Mouse (Mus musculus): Measurements from ENCODE around the gene Runx2. TPM values are rescaled to one million over a fixed set of nuclear protein-coding genes. Genes with fewer than 3 reads are reported as not detected.

Gene Runx2
- polyA plus RNA-seq, 1 experiment from 2014 or later, result 1.4 TPM

DNA sequence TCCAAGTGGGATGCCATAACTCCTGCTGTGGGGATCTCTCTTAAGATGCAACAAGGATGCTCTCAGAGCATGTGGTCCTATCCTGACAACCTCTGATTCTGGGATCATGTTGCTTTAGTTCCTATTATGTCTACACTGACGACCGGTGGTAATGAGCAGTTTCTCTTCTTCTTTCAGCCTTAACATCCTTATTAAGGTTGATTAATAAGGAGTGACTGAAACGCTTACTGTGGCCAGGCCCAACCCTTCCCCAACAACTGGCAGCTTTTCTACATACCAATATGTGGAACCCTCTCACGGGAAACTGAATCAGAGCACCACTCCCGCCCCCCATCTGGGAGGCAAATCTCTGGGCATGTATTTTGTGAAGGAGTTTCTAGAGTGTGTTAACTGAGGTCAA, 243.7 kb downstream of the Runx2 start:
- Histone ChIP-seq H3K4me2 (ENCODE audit: low read depth) (no peak overlapping the region), H3K9ac (ENCODE audit: low read length) (no peak overlapping the region), H3K36me3 (ENCODE audit: control insufficient read depth, insufficient read depth, low read length) (no peaks in the 10 kb centered on the region), H3K4me3 (ENCODE audit: low read depth, low read length) (no peak overlapping the region), H3K9me3 (ENCODE audit: control insufficient read depth, low read length) (no peaks in the 10 kb centered on the region), H3K4me1 (ENCODE audit: control insufficient read depth, insufficient read depth, low read length) (no peaks in the 10 kb centered on the region), H3K27me3 (ENCODE audit: control insufficient read depth, insufficient read depth, low read length) (no peaks in the 10 kb centered on the region), H3K27ac (ENCODE audit: low read depth, low read length) (no peak overlapping the region)
- ATAC-seq (ENCODE audit: insufficient read depth, low FRiP score, low TSS enrichment) (no peak), DNase-seq (ENCODE audit: low spot score) (no peak)
- WGBS, result 88% methylated on average over 5 of the region's 5 CpGs

DNA sequence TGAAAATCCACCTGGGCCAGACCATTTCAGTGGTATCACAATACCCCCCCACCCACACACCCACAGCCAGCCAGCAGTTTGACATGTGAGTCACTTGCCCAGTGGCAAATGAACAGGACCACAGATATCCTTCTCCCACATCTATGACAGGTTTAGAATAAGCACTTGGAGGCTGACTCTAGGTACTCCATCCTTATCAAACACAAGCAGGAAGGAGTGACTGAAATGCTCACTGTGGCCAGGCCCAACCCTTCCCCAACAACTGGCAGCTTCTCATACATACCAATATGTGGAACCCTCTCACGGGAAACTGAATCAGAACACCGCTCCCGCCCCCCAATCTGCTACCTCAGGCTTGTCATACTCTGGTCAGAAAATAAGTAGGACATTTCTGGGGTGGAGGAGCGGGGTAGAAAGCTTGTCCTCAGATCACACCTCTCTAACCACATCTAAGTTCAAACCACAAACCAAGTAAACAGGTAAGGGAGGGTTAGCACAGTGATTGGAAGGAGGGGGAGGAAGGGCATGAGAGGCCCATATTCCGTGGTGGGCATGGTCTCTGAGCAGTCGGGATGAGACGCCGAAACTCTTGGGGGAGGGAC, 245.5 kb downstream of the Runx2 start:
- no peak overlapping the region for H3K9ac ChIP-seq (ENCODE audit: low read length)
- no peak overlapping the region for H3K27ac ChIP-seq (ENCODE audit: low read depth, low read length)
- H3K4me1 ChIP-seq (ENCODE audit: control insufficient read depth, insufficient read depth, low read length), result no peaks in the 10 kb centered on the region
- H3K27me3 ChIP-seq (ENCODE audit: control insufficient read depth, insufficient read depth, low read length), result no peaks in the 10 kb centered on the region
- no peaks in the 10 kb centered on the region for H3K9me3 ChIP-seq (ENCODE audit: control insufficient read depth, low read length)
- WGBS, result 88% methylated on average over 8 of the region's 8 CpGs
- H3K4me2 ChIP-seq (ENCODE audit: low read depth), result no peak overlapping the region
- no peaks in the 10 kb centered on the region for H3K36me3 ChIP-seq (ENCODE audit: control insufficient read depth, insufficient read depth, low read length)
- ATAC-seq (ENCODE audit: insufficient read depth, low FRiP score, low TSS enrichment) (no peak), DNase-seq (ENCODE audit: low spot score) (no peak)
- no peak overlapping the region for H3K4me3 ChIP-seq (ENCODE audit: low read depth, low read length)

DNA sequence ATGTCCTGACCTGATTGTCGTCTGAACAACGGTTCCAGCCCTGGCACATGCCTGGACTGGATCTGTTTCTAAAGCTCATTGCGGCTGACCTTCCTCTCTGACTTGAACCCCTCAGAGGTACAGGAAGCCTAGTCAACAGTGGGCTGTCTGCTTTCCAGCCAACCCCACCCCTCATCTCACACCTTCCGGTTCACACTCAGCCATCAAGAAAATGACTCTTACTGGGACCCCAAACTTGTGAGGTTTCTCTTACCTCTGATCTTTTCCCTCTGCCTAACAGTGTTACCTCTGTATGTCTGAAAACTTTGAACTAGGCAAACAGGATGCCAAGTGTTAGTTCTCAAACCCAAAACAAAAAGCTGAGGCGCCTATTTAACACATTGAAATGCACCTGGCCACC, 247.6 kb downstream of the Runx2 start:
- 83% methylated on average over 5 of the region's 5 CpGs for WGBS
- no peak overlapping the region for H3K27ac ChIP-seq (ENCODE audit: low read depth, low read length)
- no peak for DNase-seq (ENCODE audit: low spot score)
- ATAC-seq (ENCODE audit: insufficient read depth, low FRiP score, low TSS enrichment), result no peak
- H3K9me3 ChIP-seq (ENCODE audit: control insufficient read depth, low read length), result no peaks in the 10 kb centered on the region
- no peak overlapping the region for H3K4me3 ChIP-seq (ENCODE audit: low read depth, low read length)
- H3K4me2 ChIP-seq (ENCODE audit: low read depth), result no peak overlapping the region
- no peaks in the 10 kb centered on the region for H3K36me3 ChIP-seq (ENCODE audit: control insufficient read depth, insufficient read depth, low read length)
- no peaks in the 10 kb centered on the region for H3K4me1 ChIP-seq (ENCODE audit: control insufficient read depth, insufficient read depth, low read length)
- no peak overlapping the region for H3K9ac ChIP-seq (ENCODE audit: low read length)
- no peaks in the 10 kb centered on the region for H3K27me3 ChIP-seq (ENCODE audit: control insufficient read depth, insufficient read depth, low read length)

DNA sequence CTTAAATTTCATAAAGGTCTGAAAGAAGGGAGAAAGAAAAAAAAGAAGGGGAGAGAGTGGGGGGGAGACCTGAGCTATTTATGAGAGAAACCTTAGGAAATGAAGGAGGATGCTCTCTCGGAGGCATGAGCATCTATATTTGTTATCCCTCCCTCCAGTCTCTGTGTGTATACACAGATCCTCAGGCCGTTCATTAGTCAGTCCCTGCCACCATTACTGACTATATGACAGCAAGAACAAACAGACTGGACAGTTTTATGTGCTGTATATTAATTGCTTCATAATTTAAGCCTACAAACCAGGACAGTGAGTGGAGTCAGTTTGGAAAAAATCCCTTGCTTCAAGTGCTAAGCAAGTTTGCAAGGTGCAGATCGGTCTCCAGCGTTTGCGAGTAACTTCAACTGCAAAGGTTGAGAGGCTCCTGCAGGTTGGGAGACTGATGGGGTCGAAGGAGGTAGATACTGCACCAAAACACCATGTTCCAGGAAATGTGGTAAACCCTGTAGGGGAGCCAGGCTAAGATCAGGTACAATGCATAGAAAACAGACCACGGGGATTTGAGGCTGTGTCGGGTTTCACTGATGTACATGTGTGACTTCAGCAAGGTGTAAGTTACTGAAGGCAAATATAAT, 248.6 kb downstream of the Runx2 start:
- ATAC-seq (ENCODE audit: insufficient read depth, low FRiP score, low TSS enrichment) (no peak), DNase-seq (ENCODE audit: low spot score) (no peak)
- no peak overlapping the region for H3K9ac ChIP-seq (ENCODE audit: low read length)
- H3K36me3 ChIP-seq (ENCODE audit: control insufficient read depth, insufficient read depth, low read length), result no peaks in the 10 kb centered on the region
- no peak overlapping the region for H3K4me3 ChIP-seq (ENCODE audit: low read depth, low read length)
- H3K9me3 ChIP-seq (ENCODE audit: control insufficient read depth, low read length), result no peaks in the 10 kb centered on the region
- no peaks in the 10 kb centered on the region for H3K4me1 ChIP-seq (ENCODE audit: control insufficient read depth, insufficient read depth, low read length)
- H3K27ac ChIP-seq (ENCODE audit: low read depth, low read length), result no peak overlapping the region
- H3K27me3 ChIP-seq (ENCODE audit: control insufficient read depth, insufficient read depth, low read length), result no peaks in the 10 kb centered on the region
- 77% methylated on average over 8 of the region's 8 CpGs for WGBS
- no peak overlapping the region for H3K4me2 ChIP-seq (ENCODE audit: low read depth)

DNA sequence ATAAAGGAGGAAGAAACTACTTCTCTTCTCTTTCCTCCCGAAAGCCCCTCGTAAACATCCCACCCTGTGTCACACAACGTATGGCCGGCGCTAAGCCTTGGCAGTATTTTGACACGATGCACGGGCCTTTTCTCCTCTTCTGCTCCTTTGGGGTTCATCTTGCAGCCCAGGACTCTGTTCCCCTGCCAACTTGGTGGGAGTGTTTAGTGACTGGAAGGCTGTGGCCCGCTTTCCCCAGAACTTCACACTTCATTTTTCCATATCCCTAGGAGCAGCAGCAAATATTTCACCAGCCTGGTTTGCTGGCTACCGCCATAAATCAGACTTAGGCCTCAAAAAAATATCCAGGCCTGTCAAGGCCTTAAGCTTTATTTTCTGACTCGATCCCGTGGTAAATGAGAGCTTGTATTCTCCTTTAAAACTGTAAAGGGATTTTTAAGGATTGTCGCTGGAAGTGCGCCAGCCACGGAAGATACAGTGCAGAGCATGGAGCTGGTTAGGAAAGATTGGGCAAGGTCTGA, 249.2 kb downstream of the Runx2 start:
- no peak for DNase-seq (ENCODE audit: low spot score)
- H3K27me3 ChIP-seq (ENCODE audit: control insufficient read depth, insufficient read depth, low read length), result no peaks in the 10 kb centered on the region
- no peaks in the 10 kb centered on the region for H3K9me3 ChIP-seq (ENCODE audit: control insufficient read depth, low read length)
- no peak overlapping the region for H3K4me3 ChIP-seq (ENCODE audit: low read depth, low read length)
- no peak overlapping the region for H3K9ac ChIP-seq (ENCODE audit: low read length)
- H3K27ac ChIP-seq (ENCODE audit: low read depth, low read length), result no peak overlapping the region
- no peaks in the 10 kb centered on the region for H3K4me1 ChIP-seq (ENCODE audit: control insufficient read depth, insufficient read depth, low read length)
- H3K36me3 ChIP-seq (ENCODE audit: control insufficient read depth, insufficient read depth, low read length), result no peaks in the 10 kb centered on the region
- no peak overlapping the region for H3K4me2 ChIP-seq (ENCODE audit: low read depth)
- 61% methylated on average over 14 of the region's 14 CpGs for WGBS
- no peak for ATAC-seq (ENCODE audit: insufficient read depth, low FRiP score, low TSS enrichment)

DNA sequence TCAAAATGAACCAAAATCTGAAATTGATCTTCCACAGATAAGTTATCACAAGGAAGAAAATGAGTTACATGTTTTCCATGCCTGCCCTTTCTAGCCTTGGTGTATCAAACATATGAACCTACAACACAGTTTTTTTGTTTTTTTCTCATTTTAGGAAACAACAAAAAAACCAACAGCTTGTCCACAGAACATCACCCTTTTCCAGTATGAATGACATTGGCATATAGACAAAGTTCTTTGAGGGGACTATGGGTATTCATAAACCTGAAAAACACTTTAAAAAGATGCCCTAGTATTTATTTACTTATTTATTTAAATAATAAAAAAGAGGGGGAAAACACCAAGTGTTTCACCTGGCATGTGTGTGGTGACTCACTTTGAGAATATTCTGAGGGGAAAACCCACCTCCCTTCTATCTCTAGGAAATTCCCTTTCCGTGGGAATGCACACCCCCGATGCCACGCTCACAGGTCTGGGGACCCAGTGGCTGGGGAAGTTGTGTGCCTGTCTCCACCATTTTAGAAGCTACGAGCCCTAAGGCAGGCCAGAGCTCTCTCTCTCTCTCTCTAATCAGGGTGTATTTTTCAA, 249.9 kb downstream of the Runx2 start:
- Histone ChIP-seq H3K4me2 (ENCODE audit: low read depth) (no peak overlapping the region), H3K9me3 (ENCODE audit: control insufficient read depth, low read length) (no peaks in the 10 kb centered on the region), H3K27me3 (ENCODE audit: control insufficient read depth, insufficient read depth, low read length) (no peaks in the 10 kb centered on the region), H3K36me3 (ENCODE audit: control insufficient read depth, insufficient read depth, low read length) (no peaks in the 10 kb centered on the region), H3K4me1 (ENCODE audit: control insufficient read depth, insufficient read depth, low read length) (no peaks in the 10 kb centered on the region), H3K27ac (ENCODE audit: low read depth, low read length) (no peak overlapping the region), H3K9ac (ENCODE audit: low read length) (no peak overlapping the region), H3K4me3 (ENCODE audit: low read depth, low read length) (no peak overlapping the region)
- WGBS, result 73% methylated on average over 4 of the region's 4 CpGs
- DNase-seq (ENCODE audit: low spot score) (no peak), ATAC-seq (ENCODE audit: insufficient read depth, low FRiP score, low TSS enrichment) (no peak)

DNA sequence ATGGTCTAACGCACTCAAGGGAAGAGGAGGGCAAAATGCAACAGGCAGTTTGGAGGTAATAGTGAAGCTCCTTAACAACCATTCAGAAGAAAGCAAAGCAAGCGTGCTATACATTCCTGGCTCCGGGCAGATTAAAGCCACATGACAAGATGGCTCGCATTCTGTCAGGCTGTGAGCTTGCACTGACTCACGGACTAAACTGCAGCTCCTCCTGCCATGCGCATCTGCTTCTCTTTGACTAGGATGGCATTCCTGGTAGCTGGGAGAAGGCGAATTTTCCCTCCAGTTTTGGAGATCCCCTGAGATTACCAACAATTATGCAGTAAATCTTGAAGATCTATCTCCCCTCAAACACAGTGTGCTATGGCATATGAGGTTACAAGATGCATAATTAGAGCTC, 254.6 kb downstream of the Runx2 start:
- WGBS, result 61% methylated on average over 7 of the region's 7 CpGs
- ATAC-seq (ENCODE audit: insufficient read depth, low FRiP score, low TSS enrichment), result no peak

DNA sequence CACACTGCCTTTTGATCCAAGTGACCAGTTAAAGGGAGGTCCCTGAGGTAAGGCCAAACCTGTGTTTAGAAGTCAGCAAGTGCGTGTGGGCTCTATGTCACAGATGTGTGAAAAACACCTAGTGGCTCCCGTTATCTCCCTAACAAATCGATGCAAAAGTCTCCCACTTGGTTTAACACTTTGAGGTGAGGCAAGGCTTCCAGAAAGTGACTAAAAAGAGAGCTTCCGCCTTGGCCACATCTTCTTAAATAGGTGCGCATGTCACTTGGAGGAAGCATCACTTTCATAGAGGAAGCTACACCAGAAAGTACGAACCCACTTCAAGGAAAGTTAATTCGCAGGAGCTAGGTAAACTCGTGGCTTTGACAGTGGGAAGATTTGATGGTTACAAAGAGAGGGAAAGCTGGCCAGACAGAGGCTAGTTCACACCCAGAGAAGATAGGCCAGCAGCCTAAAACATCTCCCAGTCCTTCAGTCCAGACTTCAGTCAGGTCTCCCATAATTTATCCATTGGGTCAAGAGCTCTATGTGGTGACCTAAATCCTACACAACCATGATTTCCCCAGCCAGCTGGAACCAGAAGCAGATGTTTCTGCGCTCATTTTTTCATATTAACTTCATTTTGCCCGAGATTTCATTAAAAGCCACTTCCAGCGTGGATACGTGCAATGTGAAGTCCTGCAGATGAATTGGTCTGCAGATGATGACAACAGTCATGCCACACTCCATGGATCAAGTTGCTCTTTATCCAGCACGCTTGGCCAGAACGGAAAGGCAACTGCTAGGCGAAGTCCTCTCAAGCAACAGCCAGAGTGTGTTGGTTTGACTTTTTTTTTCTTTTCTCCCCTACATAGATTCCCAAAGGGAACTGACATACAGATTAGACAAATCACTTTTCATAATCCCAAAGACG, 257.1 kb downstream of the Runx2 start:
- Histone ChIP-seq H3K27ac (ENCODE audit: low read depth, low read length) (no peak overlapping the region), H3K9me3 (ENCODE audit: control insufficient read depth, low read length) (no peaks in the 10 kb centered on the region), H3K36me3 (ENCODE audit: control insufficient read depth, insufficient read depth, low read length) (no peaks in the 10 kb centered on the region), H3K4me3 (ENCODE audit: low read depth, low read length) (no peak overlapping the region), H3K27me3 (ENCODE audit: control insufficient read depth, insufficient read depth, low read length) (no peaks in the 10 kb centered on the region), H3K4me2 (ENCODE audit: low read depth) (no peak overlapping the region), H3K9ac (ENCODE audit: low read length) (no peak overlapping the region), H3K4me1 (ENCODE audit: control insufficient read depth, insufficient read depth, low read length) (no peaks in the 10 kb centered on the region)
- DNase-seq (ENCODE audit: low spot score) (no peak), ATAC-seq (ENCODE audit: insufficient read depth, low FRiP score, low TSS enrichment) (no peak)
- 85% methylated on average over 16 of the region's 16 CpGs for WGBS

More for the DNA sequence above, 254.6 kb downstream of the Runx2 start:
- Histone ChIP-seq H3K36me3 (ENCODE audit: control insufficient read depth, insufficient read depth, low read length) (no peaks in the 10 kb centered on the region), H3K27ac (ENCODE audit: low read depth, low read length) (no peak overlapping the region), H3K27me3 (ENCODE audit: control insufficient read depth, insufficient read depth, low read length) (no peaks in the 10 kb centered on the region), H3K4me2 (ENCODE audit: low read depth) (no peak overlapping the region), H3K4me3 (ENCODE audit: low read depth, low read length) (no peak overlapping the region), H3K9ac (ENCODE audit: low read length) (no peak overlapping the region), H3K9me3 (ENCODE audit: control insufficient read depth, low read length) (no peaks in the 10 kb centered on the region), H3K4me1 (ENCODE audit: control insufficient read depth, insufficient read depth, low read length) (no peaks in the 10 kb centered on the region)
- DNase-seq (ENCODE audit: low spot score), result no peak

Measured in neural tube, embryonic 11.5 days (tissue).